Mouse (Mus musculus) liver, adult 2 months (tissue): ENCODE measurements at regions not wholly inside any gene's neighbourhood (a gene's known extent, or its start where the extent isn't known, plus 50 kb on each side); places are given as distances from the start of the nearest gene placed in this dataset.

ENCODE experiments used
- CTCF ChIP-seq: fragments of 200-500 bp; IDR thresholded peaks from 2 replicates; pipeline ENCODE4 v1.5.1; 2011; ENCODE audit warnings: low read depth, low read length, control low read depth
- POLR2A ChIP-seq: fragments of 200-500 bp; IDR thresholded peaks from 2 replicates; pipeline ENCODE4 v1.6.1; 2011; ENCODE audit warnings: low read length, control low read depth; ENCODE audit not compliant: insufficient read depth; ENCODE audit errors: extremely low read depth

DNA sequence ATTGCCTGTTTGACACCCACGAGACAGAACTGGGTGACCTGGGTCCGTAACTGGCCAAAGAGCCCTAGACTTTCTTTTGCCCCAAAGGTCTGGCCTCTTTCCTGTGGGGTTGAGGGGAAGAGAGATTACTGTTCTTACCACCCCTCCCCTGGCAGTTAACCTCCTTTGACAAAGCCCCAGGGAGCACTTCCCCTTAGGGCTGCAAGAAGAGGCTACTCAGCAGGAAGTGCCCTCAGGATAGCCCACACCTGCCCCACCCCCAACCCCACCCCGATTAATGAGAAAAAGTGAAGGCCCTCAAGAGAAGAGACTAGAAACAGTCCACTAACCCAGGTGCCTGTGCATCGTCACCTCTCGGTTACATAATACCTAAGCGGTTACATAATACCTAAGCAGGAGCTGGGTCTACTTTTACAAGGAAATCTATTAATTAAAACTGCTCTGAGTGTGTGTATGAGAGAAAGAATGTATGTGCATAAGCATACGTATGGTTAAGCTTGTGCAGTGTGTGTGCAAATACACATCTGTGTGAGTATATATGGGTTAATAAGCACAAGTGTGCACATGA lies 105.3 kb upstream of the Ret start:
- no peak for TF ChIP-seq CTCF
- no peak for TF ChIP-seq POLR2A
